Mouse (Mus musculus) induced T-regulatory cell, adult 2 months (primary cell): ENCODE measurements around the gene Gtpbp2.

Experiments
- DNase-seq: peaks from one replicate; pipeline ENCODE4 v3.0.0-alpha.2; 2012; ENCODE audit warnings: low read depth

Gene Gtpbp2

GRCm38 (mm10) chr17:46160686-46161085, at the start of gene Gtpbp2:
TSS of gene Gtpbp2 (plus strand) at chr17:46161032.
- DNase-seq, result peak; percentile 99

GRCm38 (mm10) chr17:46115489-46115888, 45.3 kb upstream of the Gtpbp2 start:
- no peak for DNase-seq

GRCm38 (mm10) chr17:46116138-46116537, 44.7 kb upstream of the Gtpbp2 start:
- DNase-seq, result no peak

GRCm38 (mm10) chr17:46116881-46117280, 44.0 kb upstream of the Gtpbp2 start:
- no peak for DNase-seq

GRCm38 (mm10) chr17:46117623-46118422, 43.0 kb upstream of the Gtpbp2 start:
- DNase-seq, result no peak

- DNase-seq, result no peak
These were observed 42.4 kb upstream of the Gtpbp2 start for GRCm38 (mm10) chr17:46118423-46118850.

GRCm38 (mm10) chr17:46119641-46120040, 41.2 kb upstream of the Gtpbp2 start:
- DNase-seq, result no peak

GRCm38 (mm10) chr17:46122791-46123190, 38.0 kb upstream of the Gtpbp2 start:
- DNase-seq, result no peak

- DNase-seq, result no peak
These were observed 37.5 kb upstream of the Gtpbp2 start for GRCm38 (mm10) chr17:46123285-46123684.

GRCm38 (mm10) chr17:46123953-46124700, 36.7 kb upstream of the Gtpbp2 start:
- no peak for DNase-seq

GRCm38 (mm10) chr17:46126608-46127007, 34.2 kb upstream of the Gtpbp2 start:
- DNase-seq, result no peak

- DNase-seq, result no peak
These were observed 32.9 kb upstream of the Gtpbp2 start for GRCm38 (mm10) chr17:46127814-46128493.

GRCm38 (mm10) chr17:46129741-46130498, 30.9 kb upstream of the Gtpbp2 start:
- DNase-seq, result no peak

GRCm38 (mm10) chr17:46132058-46132718, 28.6 kb upstream of the Gtpbp2 start:
- DNase-seq, result peak; percentile 69

GRCm38 (mm10) chr17:46132862-46133261, 28.0 kb upstream of the Gtpbp2 start:
- DNase-seq, result no peak

GRCm38 (mm10) chr17:46138563-46139236, 22.1 kb upstream of the Gtpbp2 start:
- no peak for DNase-seq

GRCm38 (mm10) chr17:46139872-46140271, 21.0 kb upstream of the Gtpbp2 start:
- DNase-seq, result no peak

- DNase-seq, result peak; percentile 88
These were observed 17.0 kb upstream of the Gtpbp2 start, which contains the start of gene Rsph9 for GRCm38 (mm10) chr17:46143578-46144423. TSS of gene Rsph9 (minus strand) at chr17:46144216.
